Mouse (Mus musculus): ENCODE results near the gene Adh5.
"Not testable (repeated sequence)": the region's sequence is repeated elsewhere in the genome, so short reads cannot be mapped to it uniquely, and the experiment has no call there.

The Adh5 gene

DNA sequence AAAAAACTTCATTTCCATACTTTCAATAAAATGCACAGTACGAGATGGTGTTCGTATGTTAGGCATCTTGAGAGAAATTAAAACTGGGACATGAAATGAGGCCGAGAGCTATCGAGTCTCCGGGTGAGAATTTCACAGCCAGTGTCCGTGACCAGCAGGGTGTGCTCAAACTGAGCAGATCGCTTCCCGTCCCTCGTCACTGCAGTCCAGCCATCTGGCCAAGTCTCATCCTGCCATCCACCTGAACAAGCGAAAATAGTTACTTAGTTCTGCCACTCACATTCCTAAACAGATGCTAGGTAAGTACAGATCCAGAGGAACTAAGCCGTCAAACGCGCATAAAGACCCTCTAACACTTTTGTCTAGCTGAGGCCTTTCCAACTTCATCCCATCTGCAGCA is 17.4 kb downstream of the Adh5 start:
- DNase-seq (ENCODE audit: low read depth) = no peak

DNA sequence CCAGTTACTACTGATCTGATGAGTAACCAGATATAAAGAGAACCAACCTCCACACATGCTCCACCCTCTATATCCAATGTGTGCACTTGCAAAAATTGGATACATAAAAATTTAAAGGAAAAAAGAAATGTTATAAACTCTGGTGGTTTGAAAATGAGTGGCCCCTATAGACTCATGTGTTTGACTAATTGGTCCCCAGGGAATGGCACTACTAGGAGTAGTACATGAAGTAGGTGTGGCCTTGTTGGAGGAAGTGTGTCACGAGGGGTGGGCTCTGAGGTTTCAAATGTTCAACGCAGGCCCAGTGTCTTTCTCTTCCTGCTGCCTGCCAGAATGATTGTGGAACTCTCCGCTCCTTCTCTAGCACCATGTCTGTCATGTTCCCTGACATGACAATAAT is 18.9 kb downstream of the Adh5 start:
- DNase-seq (ENCODE audit: low read depth) = no peak

DNA sequence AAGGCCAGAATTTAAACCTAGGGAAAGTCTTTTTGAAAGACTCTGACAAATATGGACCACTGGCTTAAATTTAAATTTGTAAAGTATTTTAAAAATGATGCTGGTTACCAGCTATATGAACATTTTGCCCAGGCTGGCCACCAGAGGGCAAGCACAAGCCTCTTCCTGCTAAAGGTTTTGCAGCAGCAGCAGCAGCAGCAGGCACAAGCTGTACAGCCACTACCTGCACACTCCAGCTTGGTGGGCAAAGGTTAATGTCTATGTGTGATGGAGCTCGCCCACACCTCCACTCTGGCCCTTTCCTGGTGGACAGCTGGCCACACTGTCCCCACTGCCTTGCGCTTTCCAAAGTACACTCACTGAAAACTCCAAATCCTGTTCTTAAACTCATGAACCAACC is 20.2 kb downstream of the Adh5 start:
- peak; percentile 82 for DNase-seq (ENCODE audit: low read depth)

DNA sequence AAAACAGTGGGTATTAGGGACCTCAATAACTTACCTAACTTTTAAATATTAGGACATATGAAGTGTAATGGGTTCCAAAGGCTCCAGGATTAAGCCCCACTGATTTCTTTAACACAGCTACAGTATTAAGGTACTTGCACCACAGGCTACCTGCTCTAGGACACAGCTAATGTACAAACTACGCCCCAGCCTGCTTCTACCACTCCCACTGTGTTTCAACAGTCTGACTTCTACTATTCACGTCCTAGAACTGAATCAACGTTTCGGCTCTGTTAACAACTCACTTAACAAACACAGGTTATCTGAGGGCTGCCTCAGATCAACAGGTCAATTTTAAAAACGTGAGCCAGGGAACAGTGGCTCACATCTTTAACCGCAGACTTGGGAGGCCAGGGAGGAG is 20.9 kb downstream of the Adh5 start:
- no peak for DNase-seq (ENCODE audit: low read depth)

DNA sequence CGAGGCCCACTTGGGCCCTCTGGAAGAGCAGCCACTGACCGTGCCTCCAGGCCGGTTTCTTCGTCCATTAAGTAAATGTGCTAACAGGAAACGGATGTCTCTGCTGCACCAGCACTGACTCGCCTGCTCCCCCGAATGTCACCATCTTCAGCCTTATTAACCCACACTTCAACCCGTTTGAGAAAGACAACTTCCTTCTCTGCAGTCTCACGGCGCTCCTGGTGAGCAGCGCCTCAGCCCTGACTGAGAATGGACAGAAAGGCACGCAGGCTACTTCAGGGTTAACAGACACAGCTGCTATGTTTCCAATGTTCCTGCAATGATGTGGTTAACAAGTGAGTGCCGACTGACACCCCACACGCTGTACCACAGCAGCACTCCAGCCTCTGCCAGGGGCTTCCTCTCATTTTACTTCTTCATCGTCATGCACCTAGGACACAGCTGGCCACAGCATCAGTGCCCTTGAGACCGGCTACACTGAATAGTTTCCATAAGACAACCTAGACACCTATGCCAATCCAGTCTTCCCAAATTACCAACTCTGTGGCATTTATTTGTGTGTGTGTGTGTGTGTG is 21.8 kb downstream of the Adh5 start:
- DNase-seq (ENCODE audit: low read depth) = no peak

DNA sequence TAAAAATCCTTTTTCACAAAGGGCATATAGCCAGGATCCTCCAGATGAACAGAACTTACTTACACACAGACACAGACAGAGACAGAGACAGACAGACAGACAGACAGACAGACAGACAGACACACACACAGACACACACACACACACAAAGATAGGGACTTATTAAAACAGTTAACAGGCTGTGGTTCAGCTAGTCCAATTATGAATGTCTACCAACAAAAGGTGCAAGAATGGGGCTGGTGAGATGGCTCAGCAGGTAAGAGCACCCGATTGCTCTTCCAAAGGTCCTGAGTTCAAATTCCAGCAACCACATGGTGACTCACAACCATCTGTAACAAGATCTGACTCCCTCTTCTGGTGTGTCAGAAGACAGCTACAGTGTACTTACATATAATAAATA is 23.8 kb downstream of the Adh5 start:
- not testable (repeated sequence) for DNase-seq (ENCODE audit: low read depth)

DNA sequence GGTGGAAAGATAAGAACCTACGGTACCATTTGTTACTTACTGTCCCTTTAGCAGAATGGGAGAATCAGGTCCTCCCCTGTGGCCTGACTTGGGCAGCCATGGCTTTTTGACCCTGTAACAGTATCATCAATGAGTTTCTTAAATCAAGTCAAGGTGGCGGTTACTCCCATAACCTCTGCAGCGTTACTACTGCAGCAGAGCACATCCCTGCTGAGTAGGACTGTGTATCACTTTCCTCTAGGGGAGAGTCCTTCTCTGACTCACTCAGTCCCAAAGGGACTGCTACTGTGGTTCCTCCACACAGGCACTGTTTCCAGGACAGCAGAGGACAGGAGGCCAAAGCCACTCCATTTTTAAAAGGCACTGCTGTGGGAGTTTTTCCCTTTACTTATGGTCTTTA is 28.2 kb downstream of the Adh5 start:
- no peak for DNase-seq (ENCODE audit: low read depth)

DNA sequence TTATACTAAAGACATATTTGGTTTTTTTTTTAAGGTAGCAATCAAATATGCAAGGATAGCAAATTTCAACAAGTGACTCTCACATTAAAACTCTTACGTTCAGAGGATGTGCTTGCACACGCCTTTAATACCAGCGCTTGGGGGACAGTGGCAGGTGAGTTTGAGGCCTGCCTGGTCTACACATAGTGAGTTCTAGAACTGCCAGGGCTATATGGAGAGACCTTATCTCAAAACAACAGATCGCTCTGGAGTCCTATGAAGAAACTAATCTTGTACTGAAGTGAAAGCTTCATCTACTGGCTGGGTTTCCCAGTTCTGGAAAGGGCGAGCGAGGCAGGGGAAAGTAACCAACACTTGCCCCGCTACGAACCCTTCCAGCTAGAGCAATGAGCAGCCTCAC is 36.6 kb downstream of the Adh5 start:
- no peak for DNase-seq (ENCODE audit: low read depth)

DNA sequence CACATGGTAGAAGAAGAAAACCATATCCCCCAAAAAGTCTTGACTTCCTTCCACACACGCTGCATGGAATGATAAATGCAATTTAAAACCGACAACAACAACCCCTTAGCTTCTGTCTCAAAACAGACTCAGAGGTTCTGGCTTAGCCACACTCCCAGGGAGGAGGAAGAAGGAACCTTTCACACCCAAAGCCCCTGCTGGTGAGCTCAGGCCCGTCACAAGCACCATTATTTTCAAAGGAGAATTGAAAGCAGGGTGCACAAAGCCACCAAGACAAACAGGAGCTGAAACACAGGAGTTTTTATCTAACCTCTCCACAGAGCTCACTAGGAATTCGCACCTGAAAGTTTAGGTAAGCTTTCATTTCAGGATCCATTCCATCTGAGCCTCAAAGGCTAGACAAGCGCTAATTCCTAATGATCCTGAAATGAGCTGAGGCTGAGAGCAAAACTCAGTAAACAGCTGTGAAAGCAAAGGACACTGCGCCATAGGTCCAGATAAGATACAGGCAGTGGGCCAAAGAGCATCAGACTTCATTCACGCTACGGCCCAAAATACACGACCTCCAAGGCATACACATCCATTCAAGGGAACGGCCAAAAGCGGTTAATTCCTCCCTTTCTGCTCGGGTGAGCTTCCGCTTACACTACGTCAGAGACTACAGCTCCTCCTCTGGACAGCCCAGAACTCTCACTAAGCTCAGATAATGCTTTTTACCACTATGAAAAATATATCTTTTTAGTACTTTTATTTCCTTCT is 38.8 kb downstream of the Adh5 start:
- DNase-seq (ENCODE audit: low read depth) = no peak

DNA sequence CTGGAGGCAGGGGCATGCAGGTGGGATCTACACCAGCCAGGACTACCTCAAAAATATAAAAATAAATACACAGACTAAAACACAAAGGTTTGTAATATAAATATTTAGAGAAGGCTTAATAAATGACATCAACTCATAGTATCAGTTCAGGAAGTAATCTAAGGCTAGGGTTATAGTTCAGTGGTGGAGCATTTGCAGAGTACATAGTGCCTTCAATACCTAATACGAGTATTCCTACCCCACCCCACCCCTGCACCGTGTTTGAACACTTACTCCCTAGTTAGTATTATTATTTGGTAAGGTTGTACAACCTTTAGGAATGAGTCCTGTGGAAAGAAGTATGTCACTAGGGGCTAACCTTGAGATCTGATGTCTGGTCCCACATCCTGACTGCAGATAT is 40.3 kb downstream of the Adh5 start:
- DNase-seq (ENCODE audit: low read depth) = no peak

DNA sequence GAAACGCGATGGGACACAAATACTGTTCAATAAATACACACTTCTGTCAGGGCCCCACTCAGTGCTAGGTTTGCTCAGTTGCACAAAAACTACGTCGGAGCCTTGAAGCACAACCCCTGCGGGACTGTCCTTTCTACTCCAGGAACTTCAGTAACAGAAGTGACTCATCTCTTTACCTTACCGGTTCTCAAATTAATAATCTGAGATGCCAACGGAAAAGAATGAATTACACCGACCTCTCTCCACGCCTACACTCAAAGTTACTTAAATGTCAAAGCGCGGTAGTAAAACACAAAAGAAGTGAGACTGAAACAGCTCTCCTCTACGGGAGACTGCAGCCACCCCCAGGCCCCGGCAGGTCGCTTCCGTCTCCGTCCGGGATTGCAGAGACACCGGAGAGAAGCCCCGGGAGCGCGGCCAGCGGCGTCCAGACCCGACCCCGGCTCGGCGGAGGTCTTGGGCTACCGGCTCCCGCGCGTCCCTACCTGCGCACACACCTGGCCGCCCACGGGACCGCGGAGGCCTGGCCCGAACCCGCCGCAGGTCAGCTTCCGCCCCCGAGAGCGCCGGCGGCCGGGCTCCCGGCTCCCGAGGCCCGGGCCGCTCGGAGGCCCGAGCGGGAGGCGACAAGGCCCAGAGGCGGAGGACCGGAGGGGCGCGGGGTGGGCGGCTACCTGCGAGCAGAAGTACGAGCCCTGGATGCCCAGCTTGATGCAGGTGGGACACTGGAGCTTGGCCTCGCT is 45.9 kb downstream of the Adh5 start:
- DNase-seq (ENCODE audit: low read depth) = peak; percentile 24

DNA sequence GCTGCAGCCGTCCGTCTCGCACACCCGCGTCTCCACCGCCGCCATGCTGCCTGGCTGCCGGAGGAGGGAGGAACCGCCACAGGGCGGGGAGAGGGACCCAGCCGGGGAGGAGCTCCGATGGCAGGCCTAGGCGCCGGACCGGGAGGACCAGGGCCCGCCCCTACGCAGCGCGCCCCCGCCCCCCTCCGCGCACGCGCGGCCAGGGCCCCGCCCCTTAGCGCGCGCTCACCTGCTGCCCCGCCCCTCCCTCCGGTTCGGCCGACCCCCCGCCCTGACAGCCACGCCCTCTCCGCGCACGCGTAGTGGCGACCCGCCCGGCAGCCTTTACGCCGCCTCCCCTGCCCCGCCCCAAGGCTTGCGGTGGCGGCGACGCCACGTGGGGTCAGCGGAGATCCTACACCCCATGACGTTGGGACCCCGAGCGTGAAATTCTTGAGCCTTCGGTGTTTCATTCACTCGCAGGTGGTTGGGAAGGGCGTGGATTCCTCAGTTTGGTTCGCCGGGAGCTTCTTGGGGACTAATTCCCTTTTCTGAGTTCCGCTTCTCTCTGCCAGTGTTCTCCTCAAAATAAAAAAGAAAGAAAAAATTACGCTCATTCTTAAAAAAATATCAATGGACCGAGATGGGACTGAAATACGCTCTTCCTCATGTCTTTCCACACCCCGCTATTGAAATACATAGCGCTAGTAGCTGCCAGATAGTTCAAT is 46.6 kb downstream of the Adh5 start, which contains the start of gene Metap1:
Gene Metap1, minus strand, starts transcription at position 189 of the 707 bp plus-strand sequence.
- peak; percentile 97 for DNase-seq (ENCODE audit: low read depth)

DNA sequence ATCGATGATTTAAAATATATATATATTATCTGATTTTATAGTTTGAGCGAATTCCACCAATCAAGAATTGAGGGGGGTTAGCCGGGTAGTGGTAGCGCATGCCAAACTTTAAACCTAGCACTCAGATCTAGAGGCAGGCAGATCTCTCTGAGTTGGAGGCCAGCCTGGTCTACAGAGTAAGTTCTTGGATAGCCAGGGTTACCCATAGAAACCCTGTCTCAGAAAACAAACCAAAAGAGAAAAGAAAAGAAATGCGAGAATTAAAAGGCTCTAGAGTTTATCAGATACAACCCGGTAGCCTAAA is 47.1 kb downstream of the Adh5 start:
- DNase-seq (ENCODE audit: low read depth) = no peak

DNA sequence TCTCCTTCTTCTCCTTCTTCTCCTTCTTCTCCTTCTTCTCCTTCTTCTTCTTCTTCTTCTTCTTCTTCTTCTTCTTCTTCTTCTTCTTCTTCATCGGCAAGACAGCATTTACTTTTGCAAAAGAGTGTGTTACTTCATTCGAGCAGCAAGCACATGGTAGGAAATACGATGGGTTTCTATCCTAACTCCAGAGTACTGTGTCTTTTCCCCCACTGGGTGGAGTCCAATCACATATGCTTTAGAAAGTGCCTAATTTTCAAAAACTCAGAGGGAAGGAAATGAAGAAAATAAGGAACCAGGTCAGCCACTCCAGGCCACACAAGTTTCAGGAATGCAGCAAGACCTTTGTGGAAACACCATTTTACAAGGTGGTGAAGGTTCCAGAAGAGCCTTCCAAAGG is 50.8 kb downstream of the Adh5 start:
- peak; percentile 60 for DNase-seq (ENCODE audit: low read depth)

DNA sequence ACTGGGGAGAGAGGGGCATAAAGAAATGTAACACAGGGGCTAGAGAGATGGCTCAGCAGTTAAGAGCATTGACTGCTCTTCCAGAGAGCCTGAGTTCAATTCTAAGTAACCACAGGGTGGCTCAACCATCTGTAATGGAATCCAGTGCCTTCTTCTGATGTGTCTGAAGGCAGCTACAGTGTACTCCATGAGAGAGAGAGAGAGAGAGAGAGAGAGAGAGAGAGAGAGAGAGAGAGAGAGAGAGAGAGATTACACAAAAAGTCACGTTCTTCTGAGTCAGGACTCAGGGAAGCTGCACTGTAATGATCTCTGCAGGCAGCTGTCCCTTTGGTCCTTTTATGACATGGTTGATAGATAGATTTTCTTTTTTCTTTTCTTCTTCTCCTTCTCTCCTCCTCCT is 51.7 kb downstream of the Adh5 start:
- DNase-seq (ENCODE audit: low read depth) = peak; percentile 41

DNA sequence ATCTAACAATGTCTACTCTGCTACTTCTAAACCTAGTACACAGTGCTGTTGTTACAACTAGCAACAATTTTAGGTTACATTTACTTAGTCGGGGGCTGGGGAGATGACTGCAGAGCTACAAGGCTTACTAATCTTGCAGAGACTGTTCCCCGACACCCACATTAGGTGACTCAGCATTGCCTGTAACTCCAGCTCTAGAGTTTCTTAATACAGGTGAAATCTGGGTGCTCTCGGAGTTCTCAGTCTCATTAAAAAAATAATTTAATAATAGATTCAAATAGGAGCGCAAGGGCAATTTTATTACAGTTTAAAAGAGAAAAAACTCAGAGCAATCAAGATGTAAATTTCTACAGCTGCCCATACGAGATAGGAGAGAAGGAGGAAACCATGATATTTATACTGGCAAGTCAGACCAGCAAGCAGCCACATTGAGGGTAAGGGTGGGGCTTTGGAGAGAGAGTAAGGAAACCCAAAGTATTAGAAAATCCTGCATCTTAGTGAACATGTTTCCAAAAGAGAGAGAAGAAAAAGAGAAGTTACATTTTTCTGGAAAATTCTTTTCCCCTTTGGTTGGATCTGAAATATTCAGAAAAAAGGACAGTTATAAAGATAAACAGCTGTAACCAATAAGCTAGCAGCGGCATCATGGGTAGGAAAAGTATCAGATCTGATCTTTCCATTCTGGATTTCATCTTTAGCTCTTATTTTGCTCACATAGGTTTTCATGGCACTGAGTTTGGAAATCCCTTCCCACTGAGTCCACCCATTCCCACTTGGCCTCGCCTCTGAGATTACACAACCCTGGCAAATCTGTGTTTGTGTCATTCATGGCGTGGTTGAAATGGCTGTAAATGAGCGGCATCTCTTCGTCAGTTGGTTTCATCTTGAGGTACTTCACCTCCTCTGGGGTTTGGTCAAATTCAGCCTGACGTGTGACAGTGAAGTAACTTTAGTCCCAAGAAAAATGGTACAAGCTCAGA is 52.6 kb downstream of the Adh5 start:
- DNase-seq (ENCODE audit: low read depth) = peak; percentile 68

DNA sequence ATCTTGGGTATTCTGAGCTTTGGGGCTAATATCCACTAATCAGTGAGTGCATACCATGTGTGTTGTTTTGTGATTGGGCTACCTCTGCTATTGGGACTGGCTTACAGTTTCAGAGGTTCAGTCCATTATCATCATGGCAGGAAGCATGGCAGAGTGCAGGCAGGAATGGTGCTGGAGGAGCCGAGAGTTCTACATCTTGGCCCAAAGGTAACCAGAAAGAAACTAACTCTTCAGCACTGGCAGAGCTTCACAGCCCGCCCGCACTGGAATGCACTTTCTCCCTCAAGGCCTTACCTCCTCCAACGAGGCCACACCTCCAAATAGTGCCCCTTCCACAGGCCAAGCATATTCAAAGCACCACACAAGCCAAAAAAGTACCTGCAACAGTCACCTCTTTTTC is 55.8 kb downstream of the Adh5 start:
- no peak for DNase-seq (ENCODE audit: low read depth)

DNA sequence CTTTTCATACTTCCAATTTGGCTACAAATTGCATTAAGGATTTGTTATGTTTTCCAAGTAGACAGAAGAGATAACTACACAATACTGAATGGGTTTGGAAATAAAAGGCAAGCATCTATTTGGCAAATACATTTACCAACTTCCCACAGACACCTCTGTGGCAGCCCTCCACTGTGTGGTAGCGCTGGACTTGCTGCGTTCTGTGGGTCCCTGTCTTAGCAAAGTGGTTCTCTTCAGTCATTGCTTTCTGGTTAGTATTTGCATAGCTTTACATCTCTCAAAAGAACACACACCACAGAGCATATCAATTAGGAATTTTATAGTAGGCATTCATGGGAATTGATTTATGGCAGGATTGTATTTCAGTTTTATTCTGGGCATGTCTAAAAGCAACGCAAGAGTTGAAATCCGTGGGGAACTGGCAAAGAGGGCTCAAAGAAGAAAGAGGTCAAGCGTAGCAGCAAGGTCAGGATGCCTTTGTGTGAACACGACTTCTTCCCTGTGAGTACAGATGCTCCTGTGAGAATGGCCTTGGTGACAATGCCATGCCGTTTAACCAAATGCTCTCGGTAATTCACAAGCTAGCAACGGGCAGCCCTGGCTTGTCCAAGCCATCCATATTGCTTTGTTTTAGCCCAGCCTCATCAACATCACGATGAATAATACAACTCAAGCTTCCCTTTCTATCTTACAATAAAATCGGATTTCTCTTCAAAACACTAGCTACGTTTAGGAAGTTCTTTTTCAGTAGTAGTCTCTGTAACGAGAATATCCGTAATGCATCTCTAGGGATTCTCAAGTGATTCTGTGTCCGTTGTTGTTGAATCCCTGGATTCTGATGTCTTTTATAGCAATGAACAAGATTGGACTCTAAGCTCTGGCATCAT is 57.2 kb downstream of the Adh5 start:
- no peak for DNase-seq (ENCODE audit: low read depth)

DNA sequence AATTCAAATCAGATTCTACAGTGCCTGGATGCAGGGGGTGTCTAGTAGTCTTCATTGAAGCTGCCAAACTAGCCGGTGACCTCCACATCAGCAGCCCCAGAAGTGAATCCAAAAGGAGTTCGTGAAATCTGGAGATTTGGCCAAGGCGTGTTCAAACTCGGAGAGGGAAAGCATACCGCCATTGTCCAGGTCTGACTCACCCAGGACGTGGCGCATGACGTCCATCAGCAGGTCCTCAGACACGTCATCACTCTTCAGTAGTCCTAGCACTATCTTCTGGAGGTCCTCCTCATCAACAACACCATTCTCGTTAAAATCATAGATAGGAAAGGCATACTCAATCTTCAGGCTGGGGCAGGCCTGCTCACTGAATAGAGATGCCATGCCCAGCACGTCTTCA is 60.9 kb downstream of the Adh5 start:
- peak; percentile 71 for DNase-seq (ENCODE audit: low read depth)
